Mouse (Mus musculus) gastrocnemius, postnatal 25 days (tissue): ENCODE results near the gene Khdc4. TPM values are rescaled to one million over a fixed set of nuclear protein-coding genes. Genes with fewer than 3 reads are reported as not detected.

ENCODE experiments used
- DNase-seq: peaks from one replicate; pipeline ENCODE4 v3.0.0; 2022
- long read RNA-seq, 2 experiments: library from polyadenylated mRNA; stranded (forward); transcript quantifications; one replicate each; pipeline ENCODE4 v2.0.0; 2021
- total RNA-seq, 2 experiments: library from RNA; stranded (reverse); gene quantifications; 1 replicate in 1 of 2; 2 replicates in 1 of 2; pipeline ENCODE4 v1.2.3; 2021

The Khdc4 gene
- total RNA-seq: 10 to 100 TPM; 22.6 to 23.0 TPM
- long read RNA-seq, experiment 1, partial matches to known transcripts: 1 of 8 reads
- long read RNA-seq, experiment 1, other reads (novel, unspliced or antisense): 3 of 8 reads
- long read RNA-seq, experiment 2, transcript Khdc4-201 (14 exons, 2,981 nt): major isoform, 8 of 23 reads
- long read RNA-seq, experiment 2, partial matches to known transcripts: 2 of 23 reads
- long read RNA-seq, experiment 2, other reads (novel, unspliced or antisense): 10 of 23 reads

- peak; percentile 98 for DNase-seq
These were observed at the start of gene Khdc4 for GRCm38 (mm10) chr3:88684980-88685941. Khdc4 (plus strand) TSS chr3:88685803.

- DNase-seq: no peak
These were observed 49.0 kb upstream of the Khdc4 start for GRCm38 (mm10) chr3:88636555-88636986.

- DNase-seq: no peak
These were observed 48.5 kb upstream of the Khdc4 start for GRCm38 (mm10) chr3:88637134-88637533.

- no peak for DNase-seq
These were observed 46.4 kb upstream of the Khdc4 start for GRCm38 (mm10) chr3:88639239-88639638.

GRCm38 (mm10) chr3:88640676-88641075 lies 44.9 kb upstream of the Khdc4 start:
- DNase-seq: no peak

GRCm38 (mm10) chr3:88643078-88643477 lies 42.5 kb upstream of the Khdc4 start:
- no peak for DNase-seq

GRCm38 (mm10) chr3:88645937-88646336 lies 39.7 kb upstream of the Khdc4 start:
- no peak for DNase-seq

GRCm38 (mm10) chr3:88646426-88646995 lies 39.1 kb upstream of the Khdc4 start:
- no peak for DNase-seq

- DNase-seq: no peak
These were observed 38.5 kb upstream of the Khdc4 start for GRCm38 (mm10) chr3:88647076-88647475.

GRCm38 (mm10) chr3:88647779-88648413 lies 37.7 kb upstream of the Khdc4 start:
- no peak for DNase-seq

GRCm38 (mm10) chr3:88648452-88649168 lies 37.0 kb upstream of the Khdc4 start:
- no peak for DNase-seq

GRCm38 (mm10) chr3:88649186-88649585 lies 36.4 kb upstream of the Khdc4 start:
- DNase-seq: no peak

GRCm38 (mm10) chr3:88649967-88650366 lies 35.6 kb upstream of the Khdc4 start:
- DNase-seq: no peak

- DNase-seq: no peak
These were observed 34.7 kb upstream of the Khdc4 start for GRCm38 (mm10) chr3:88650713-88651504.

GRCm38 (mm10) chr3:88651669-88652618 lies 33.7 kb upstream of the Khdc4 start:
- no peak for DNase-seq

- DNase-seq: no peak
These were observed 32.6 kb upstream of the Khdc4 start, which contains the start of gene Rxfp4 for GRCm38 (mm10) chr3:88652846-88653515. Rxfp4 (minus strand) TSS chr3:88653142.

- no peak for DNase-seq
These were observed 31.9 kb upstream of the Khdc4 start for GRCm38 (mm10) chr3:88653516-88654370.

GRCm38 (mm10) chr3:88654621-88655020 lies 31.0 kb upstream of the Khdc4 start:
- no peak for DNase-seq
